ENCODE assay signal across 8 mouse cellular contexts in genomic region chr13:108722234-108722633, GRCm38 (mm10).
A peak's percentile ranks its signal among the peaks of the same experiment; 100 is the strongest.
DNase-seq lines count a peak whose midpoint lies in the region; ATAC-seq lines count a peak whose summit lies in the region.

No protein-coding gene starts in this region.

- WGBS in midbrain, embryonic 11.5 days: 80% methylated on average over 5 of the region's 5 CpGs

- no peaks in the 10 kb centered on the region for H3K4me1 ChIP-seq in midbrain, embryonic 11.5 days (ENCODE audit: control insufficient read depth, insufficient read depth, low read length)

- no peak for ATAC-seq in midbrain, embryonic 11.5 days (ENCODE audit: low FRiP score)

- no peak overlapping the region for H3K4me3 ChIP-seq in midbrain, embryonic 11.5 days (ENCODE audit: low read depth, low read length)

- DNase-seq in left cerebral cortex, adult 18-20 months (ENCODE audit: low spot score in 2 of 2): peak; percentile 19 to 41
- DNase-seq in left cerebral cortex, adult 11 months (ENCODE audit: low spot score): no peak
- peak; percentile 4 for DNase-seq in NIH3T3 (ENCODE audit: low read depth)
- peak; percentile 27 to 60 for DNase-seq in cerebellum, adult 18-20 months
- peak; percentile 7 to 13 for DNase-seq in lung, adult 18-20 months
- DNase-seq in midbrain, embryonic 11.5 days (ENCODE audit: low spot score, missing footprints): no peak
- no peak for DNase-seq in yolk sac, embryonic 10.5 days (ENCODE audit: low spot score)
- DNase-seq in embryo, embryonic 10 days (ENCODE audit: low spot score): no peak

- no peak overlapping the region for H3K9ac ChIP-seq in midbrain, embryonic 11.5 days (ENCODE audit: low read length)

- H3K9me3 ChIP-seq in midbrain, embryonic 11.5 days (ENCODE audit: control insufficient read depth, low read length): no peaks in the 10 kb centered on the region

- H3K27me3 ChIP-seq in midbrain, embryonic 11.5 days (ENCODE audit: control insufficient read depth, insufficient read depth, low read length): no peaks in the 10 kb centered on the region

- no peak overlapping the region for H3K4me2 ChIP-seq in midbrain, embryonic 11.5 days

- no peak overlapping the region for H3K27ac ChIP-seq in midbrain, embryonic 11.5 days (ENCODE audit: low read depth, low read length)

- H3K36me3 ChIP-seq in midbrain, embryonic 11.5 days (ENCODE audit: control insufficient read depth, insufficient read depth, low read length): no peaks in the 10 kb centered on the region

Comparison
In these comparisons a context has a peak if more than half of its experiments do, and no peak if none do; other contexts are left out.
1. DNase-seq: peak in left cerebral cortex, adult 18-20 months (2 of 2), NIH3T3 (single experiment), cerebellum, adult 18-20 months (2 of 2) and lung, adult 18-20 months (2 of 2); none in left cerebral cortex, adult 11 months (single experiment), midbrain, embryonic 11.5 days (single experiment), yolk sac, embryonic 10.5 days (single experiment) and embryo, embryonic 10 days (single experiment).